Mouse (Mus musculus) thymus, postnatal 14 days (tissue): Measurements from ENCODE around the gene Stxbp2.

Experiments used
- DNase-seq: peaks from one replicate; pipeline ENCODE4 v3.0.0; 2021

Stxbp2 gene

DNA sequence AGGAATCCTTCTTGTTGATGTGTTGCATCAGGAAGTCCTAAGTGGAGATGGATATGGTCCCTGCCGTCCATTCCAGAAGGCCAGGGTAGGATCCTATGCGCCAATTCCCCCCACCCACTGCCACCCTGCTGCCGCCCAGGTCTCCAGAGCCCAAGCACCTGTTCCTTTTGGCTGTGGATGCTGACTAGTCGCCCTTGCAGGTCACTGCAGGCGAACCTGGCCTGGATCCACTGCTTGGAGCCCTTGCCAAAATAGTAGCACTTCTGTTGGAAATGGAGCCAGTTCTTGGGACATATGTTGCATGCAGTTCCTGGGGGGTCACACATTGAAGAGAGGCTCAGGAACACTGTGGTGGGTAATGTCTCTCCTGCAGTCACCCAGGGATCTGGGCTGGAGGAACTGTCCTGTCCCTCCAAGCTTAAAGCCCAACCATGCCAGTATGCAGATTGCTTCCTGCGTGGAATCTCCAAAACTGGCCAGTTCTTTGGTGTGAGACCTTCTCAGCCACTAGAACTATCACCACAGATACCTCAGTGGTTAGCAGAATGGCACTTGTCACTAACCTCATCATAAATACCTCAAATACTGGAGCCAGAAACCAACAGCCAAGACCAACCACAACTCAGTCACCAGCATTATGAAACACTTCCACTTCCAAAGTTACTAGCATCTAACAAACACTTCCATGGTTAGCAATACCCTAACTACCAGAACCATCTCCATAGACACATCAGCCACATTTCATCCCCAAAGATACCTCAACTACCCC lies 52.8 kb downstream of the Stxbp2 start:
- no peak for DNase-seq

DNA sequence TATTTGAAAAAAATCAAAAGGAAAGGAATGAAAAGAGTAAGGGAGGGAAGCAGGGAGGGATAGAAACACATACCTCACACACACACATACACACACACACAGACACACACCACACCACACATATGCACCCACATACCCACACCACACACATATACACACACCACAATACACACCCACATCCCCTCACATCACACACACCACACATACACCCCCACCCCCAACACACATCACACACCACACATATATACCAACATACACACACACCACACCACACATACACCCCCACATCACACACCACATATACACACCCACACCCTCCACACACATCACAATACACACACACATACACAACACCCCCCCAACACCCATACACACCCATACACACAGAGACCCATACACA lies 53.8 kb downstream of the Stxbp2 start:
- DNase-seq, result no peak

DNA sequence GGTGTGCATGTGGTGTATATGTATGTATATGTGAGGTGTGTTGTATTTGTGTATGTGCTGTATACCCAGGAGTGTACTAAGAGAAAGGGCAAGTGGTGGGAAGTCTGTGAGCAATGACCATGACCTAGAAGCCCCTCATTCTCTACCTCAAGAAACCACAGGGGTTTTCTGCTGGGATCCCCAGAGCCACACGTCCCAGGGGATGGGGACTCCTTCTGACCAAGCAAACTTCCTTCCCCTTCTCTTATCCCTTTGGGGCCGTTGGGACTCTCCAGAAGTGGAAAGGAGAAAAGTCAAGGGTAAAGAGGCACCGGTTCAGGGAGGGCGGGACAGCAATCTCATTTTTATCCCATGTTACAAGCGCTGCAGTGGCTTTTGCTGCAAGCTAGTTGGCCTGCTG lies 54.7 kb downstream of the Stxbp2 start:
- DNase-seq, result no peak

DNA sequence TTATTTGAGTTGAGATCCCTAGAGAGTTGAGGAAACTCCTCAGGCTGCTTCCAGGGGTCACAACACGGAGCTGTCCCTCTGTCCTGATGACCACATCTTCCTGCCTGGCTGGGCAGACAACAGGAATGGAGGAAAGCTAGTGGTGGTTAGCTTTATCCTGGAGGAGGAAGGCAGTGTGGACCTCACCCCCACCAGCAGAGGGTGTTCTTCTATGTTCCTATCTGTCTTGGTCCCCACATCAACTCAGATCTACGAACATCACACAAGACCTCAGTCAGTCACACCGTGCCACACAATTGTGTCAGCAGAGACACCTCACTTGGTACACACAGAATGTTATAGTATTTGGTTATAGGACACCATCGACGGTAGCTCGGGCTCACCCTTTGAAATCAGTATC lies 56.8 kb downstream of the Stxbp2 start:
- DNase-seq, result no peak

DNA sequence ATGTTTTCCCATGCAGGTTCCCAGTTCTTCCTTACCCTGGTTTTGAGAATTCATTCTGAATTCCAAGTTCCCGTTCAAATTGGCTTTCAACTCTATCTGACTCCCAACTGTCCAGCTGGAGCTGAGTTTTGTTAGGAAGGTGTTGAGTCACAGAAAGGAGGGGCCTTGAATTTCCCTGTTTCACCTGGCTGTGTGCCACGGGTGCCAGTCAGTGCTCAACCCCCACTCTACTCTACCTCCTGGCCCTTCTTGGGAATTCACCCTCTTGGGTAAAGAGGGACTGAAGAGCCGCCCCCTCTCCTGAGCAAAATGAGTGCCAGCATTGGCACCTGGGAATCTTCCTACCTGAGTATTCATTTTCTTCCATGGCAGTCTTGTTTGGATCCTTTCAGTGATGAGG lies 60.0 kb downstream of the Stxbp2 start:
- no peak for DNase-seq
